Mouse (Mus musculus) mouse trophoblast stem cell (cell line): ENCODE measurements around the gene Cwf19l1.
"Not testable (repeated sequence)": the region's sequence is repeated elsewhere in the genome, so short reads cannot be mapped to it uniquely, and the experiment has no call there.

Experiments
- in situ Hi-C, 2 experiments: fragments of 300-500 bp; cut with MseI, MboI; formaldehyde crosslinking; loops; 2 replicates in 1 of 2; 3 replicates in 1 of 2; pipeline ENCODE4 v1.15.1; 2025

Gene Cwf19l1

GRCm38 (mm10) chr19:44135072-44135959 is at the start of gene Cwf19l1:
Gene Cwf19l1 (minus strand): TSS chr19:44135876.
- in situ Hi-C loops: no loop called here

- in situ Hi-C loops: no loop called here
Measured at GRCm38 (mm10) chr19:44183968-44184367, 48.3 kb upstream of the Cwf19l1 start.

- in situ Hi-C loops: no loop called here
Measured at GRCm38 (mm10) chr19:44180502-44180901, 44.8 kb upstream of the Cwf19l1 start.

DNA sequence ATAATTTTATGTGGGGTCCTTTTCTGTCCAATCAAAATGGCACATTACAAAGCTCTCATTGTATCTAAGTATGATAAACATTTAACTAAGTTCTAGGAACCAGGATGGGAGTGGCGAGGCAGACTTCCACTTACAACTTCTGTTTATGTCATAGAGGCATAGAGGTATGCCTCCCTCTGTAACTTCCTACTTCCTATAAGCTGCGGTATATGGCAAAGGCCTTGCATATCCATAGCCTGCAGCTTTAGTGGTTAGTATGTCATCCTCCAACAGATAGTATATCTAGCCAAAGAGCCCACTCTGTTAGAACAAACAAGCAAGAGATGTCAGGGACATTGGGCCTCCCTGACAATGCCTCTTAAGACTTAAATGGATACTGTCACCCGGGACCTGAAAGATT is 41.1 kb upstream of the Cwf19l1 start:
- in situ Hi-C loops: no loop called here

DNA sequence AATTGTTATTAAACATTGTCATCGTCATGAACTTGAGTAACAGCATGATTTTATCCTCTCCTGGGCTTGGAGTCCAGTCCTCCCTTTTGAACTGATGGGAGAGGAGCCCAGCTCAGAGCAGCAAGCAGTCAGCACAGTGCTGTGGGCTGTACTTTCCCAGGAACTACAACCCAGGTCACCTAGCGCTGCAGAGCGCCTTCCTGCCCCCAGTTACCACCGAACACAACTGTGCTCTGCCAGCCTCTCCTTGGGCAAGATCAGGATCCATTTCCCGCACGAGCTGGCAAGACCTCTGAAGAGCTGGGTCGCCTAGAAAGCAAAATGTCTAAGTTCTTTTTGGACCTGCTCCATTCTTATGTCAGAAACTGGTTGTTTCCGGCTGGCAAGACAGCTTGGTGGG is 39.2 kb upstream of the Cwf19l1 start:
- in situ Hi-C loops: no loop called here

DNA sequence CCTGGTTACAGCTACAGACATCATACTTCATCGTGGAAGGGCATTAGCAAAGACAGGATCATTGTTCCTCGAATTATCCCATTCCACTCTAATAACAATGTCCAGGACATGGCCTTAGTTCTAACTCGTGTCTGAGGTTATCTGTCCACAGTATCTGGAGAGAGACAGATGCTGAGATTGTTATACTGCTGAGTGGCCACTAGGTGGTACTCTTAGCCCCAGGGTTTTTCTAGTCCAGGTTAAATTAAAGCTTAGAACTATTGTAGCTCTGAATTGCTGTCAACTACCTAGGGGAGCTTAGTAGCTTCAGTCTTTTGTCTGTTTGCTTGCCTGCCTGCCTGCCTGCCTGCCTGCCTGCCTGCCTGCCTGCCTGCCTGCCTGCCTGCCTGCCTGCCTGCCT is 25.8 kb upstream of the Cwf19l1 start:
- in situ Hi-C loops: no loop called here

DNA sequence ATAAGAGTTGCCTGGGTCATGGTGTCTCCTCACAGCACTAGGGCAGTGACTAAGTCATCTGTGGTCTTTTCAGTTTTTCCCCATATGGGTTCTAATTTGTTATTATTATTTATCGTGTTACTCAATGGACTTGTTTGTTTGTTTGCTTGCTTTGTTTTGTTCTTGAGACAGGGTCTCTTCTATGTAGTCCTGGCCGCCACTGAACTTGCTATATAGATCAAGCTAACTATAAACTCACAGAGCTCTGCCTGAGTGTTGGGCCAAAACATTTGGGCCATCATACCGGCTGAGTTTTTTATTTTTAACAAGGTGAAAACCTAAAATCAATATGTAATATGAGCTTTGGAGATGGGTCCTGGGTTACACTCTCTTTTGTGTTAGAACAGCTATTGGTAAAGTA is 23.7 kb upstream of the Cwf19l1 start:
- in situ Hi-C loops: no loop called here

- in situ Hi-C loops: no loop called here
Measured at GRCm38 (mm10) chr19:44157005-44157404, 21.3 kb upstream of the Cwf19l1 start.

GRCm38 (mm10) chr19:44153781-44154180 is 18.1 kb upstream of the Cwf19l1 start:
- in situ Hi-C loops: no loop called here

GRCm38 (mm10) chr19:44148991-44149390 is 13.3 kb upstream of the Cwf19l1 start:
- in situ Hi-C loops: no loop called here

DNA sequence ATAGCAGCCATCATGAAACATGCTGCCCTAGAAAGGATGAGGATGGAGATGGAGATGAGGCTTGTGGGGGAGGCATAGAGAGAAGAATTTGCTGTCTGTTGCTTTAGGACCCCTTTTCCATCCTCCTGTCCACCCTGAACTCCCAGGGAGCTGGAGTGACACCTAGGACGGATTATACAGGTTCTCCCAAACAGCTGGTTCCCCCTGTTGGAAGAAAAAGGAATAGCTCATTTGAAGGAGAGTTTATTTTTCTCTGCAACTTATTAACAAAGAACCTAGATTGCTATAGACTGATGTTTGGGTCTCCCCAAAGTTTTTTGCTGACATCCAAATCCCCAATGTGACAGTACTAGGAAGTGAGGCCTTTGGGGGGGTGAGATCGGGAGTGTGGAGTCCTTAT is 12.7 kb upstream of the Cwf19l1 start:
- in situ Hi-C loops: no loop called here

DNA sequence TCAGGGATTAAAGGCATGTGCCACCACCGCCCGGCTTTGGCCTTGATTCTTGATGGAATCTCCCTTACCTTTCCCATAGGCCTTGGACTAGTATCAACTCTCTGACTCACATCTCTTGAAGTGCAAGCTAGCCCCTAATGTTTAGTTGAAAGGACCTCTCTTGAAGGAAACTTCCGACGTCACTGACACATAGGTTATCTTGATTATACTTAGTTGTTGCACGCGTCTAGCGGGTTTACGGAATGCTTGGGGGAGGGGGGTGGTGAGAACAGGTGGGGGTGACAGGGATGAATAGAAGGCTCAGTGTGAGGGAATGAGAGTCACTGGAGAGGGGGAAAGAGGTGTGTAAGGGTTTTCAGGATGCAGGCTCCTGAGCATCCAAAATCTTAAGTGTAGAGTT is 11.3 kb upstream of the Cwf19l1 start:
- in situ Hi-C loops: no loop called here

- in situ Hi-C loops: no loop called here
Measured at GRCm38 (mm10) chr19:44146568-44146879, 10.8 kb upstream of the Cwf19l1 start.

- in situ Hi-C loops: no loop called here
Measured at GRCm38 (mm10) chr19:44145702-44146567, 10.3 kb upstream of the Cwf19l1 start, which contains the start of gene Bloc1s2. Gene Bloc1s2 (minus strand): TSS chr19:44146446.

DNA sequence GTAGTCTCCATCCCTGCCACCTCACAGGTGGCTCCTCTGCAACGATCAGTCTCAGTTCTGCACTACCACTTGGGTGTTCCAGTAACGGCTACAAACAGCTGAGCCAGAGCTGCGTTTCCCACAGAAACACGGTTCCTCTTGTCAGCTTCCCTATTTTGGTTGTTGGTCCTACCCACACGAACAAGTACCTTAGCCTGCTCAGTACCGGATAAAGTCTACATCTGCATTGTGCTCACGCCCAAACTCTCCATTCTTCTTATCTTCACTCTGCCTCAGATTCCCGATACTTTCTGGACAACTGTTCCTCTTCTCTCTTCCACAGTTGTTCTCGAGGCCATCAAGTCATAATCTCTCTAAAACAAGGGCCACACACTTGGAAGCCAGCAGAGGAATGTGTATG is 8.7 kb upstream of the Cwf19l1 start:
- in situ Hi-C loops: no loop called here

DNA sequence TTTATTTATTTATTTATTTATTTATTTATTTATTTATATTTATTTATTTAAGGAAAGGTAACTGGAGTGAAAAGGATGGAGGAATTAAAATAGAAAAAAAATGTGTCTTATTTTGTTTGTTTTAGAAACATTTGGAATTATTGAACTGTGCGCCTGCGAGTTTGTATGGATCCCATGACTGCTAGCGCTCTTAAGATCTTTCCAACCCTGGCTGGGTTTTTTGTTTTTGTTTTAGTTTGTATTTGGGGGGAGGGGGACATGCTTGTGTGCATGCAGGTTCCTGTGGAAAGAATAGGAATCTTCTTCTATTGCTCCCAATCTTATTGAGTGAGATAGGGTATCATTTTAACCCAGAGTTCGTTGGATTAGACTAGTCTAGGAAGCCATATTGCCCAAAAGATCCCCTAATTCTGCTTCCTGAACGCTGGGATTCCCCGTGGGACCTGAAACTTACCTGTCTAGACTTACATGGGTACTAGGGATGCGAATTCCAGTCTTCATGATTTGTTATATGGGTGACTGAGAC is 347 bp upstream of the Cwf19l1 start:
- in situ Hi-C loops: no loop called here

DNA sequence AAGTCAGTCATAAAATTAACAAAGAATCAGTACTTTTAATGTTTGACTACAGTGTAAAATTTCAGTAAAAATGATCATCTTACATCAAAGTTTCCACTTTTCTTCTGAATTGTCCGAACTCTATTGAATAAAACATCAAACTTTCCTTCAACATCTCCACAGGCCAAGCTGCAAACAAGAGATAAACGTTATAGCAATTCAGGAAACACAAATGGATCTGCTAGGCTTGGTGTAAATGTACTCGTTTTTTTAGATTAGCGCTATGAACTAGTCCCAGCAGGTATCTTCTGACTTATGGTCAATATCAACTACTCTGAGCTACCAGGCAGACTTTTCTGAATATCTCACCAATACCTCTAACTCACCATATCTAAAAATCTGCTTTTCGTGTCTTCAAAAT is 2.8 kb downstream of the Cwf19l1 start:
- in situ Hi-C loops: no loop called here

DNA sequence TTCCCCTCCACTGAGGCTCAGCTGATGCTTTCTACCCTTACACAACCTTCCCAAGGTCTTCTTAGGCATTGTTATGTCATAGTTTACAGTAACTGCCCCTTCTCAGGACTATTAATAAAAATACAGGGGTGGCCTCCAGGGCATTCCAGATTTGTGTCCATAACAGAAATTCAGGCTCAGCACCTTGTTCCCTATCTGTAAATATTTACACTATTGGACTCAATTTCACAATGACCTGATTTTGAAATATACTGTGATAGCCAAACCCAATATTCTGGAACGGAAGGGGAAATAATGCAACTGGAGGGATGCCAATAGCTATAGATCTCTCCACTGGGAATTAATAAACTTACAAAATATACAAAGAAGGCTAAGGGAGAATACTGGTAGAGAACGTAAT is 7.1 kb downstream of the Cwf19l1 start:
- in situ Hi-C loops: no loop called here

DNA sequence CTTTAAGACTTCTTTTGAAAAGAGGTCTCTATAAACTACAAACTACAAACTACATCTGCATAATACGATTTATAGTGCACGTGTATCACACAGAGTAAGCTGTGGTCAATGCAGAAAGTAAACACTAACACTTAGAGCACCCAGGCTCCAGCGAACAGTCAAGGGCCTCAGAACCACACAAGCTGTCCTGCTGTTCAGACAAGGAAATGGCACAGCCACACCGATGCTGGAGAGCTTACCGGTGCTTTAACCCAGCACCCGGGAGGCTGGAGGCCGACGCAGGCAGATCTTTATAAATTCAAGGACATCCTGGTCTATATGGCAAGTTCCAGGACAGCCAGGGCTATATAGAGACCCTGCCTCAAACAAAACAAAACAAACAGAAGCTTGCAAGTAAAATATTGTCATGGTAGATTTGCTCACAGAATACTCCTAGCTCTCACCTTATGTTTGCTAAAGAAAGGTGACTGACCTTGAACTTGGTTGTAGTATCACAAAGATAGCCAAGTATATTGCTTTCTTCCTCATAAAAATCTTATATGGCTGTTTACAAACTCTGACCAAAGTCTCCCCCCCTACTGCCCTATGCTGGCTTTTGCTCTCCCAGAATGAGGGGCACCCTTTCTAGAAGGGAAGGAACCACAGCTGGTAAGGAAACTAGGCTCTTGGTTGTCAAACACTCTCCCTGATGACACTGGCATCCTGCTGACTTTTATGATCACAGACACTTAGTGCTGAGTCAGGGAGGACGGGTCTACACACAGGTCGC is 7.8 kb downstream of the Cwf19l1 start:
- in situ Hi-C loops: no loop called here

- in situ Hi-C loops: no loop called here
Measured at GRCm38 (mm10) chr19:44121137-44121536, 14.5 kb downstream of the Cwf19l1 start.

DNA sequence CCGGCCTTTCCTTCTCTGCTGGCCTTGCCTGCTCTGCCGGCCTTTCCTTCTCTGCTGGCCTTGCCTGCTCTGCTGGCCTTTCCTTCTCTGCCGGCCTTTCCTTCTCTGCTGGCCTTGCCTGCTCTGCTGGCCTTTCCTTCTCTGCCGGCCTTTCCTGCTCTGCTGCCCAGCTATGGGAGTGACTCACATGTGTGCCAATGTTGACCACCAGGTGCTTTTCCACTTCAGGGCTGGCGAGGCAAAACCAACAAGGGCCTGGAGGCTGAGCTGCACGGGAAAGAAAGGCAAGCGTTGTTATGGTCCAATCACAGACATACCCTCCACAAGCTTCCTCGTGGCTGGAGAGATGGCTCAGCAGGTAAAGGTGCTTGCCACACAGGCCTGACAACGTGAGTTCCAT is 15.0 kb downstream of the Cwf19l1 start:
- in situ Hi-C loops: not testable (repeated sequence)

GRCm38 (mm10) chr19:44117793-44118192 is 17.9 kb downstream of the Cwf19l1 start:
- in situ Hi-C loops: no loop called here
